Mouse (Mus musculus) lung, postnatal 25 days (tissue): ENCODE measurements around the gene Ppp1r9a.

Source experiments
- DNase-seq: peaks from one replicate; pipeline ENCODE4 v3.0.0; 2022; ENCODE audit warnings: low spot score

Gene Ppp1r9a

GRCm38 (mm10) chr6:4956651-4957050, 53.9 kb downstream of the Ppp1r9a start:
- no peak for DNase-seq

GRCm38 (mm10) chr6:4962197-4962596, 59.5 kb downstream of the Ppp1r9a start:
- no peak for DNase-seq

GRCm38 (mm10) chr6:4963049-4963448, 60.3 kb downstream of the Ppp1r9a start:
- DNase-seq: no peak

- DNase-seq: no peak
Measured at GRCm38 (mm10) chr6:4967236-4967635, 64.5 kb downstream of the Ppp1r9a start.

- DNase-seq: peak; percentile 35
Measured at GRCm38 (mm10) chr6:4971229-4971628, 68.5 kb downstream of the Ppp1r9a start.

- DNase-seq: peak; percentile 24
Measured at GRCm38 (mm10) chr6:4972808-4973207, 70.1 kb downstream of the Ppp1r9a start.

- peak; percentile 72 for DNase-seq
Measured at GRCm38 (mm10) chr6:4973337-4973736, 70.6 kb downstream of the Ppp1r9a start.

- no peak for DNase-seq
Measured at GRCm38 (mm10) chr6:4977515-4977914, 74.8 kb downstream of the Ppp1r9a start.

- peak; percentile 37 for DNase-seq
Measured at GRCm38 (mm10) chr6:4978249-4978648, 75.5 kb downstream of the Ppp1r9a start.

GRCm38 (mm10) chr6:4978897-4979296, 76.2 kb downstream of the Ppp1r9a start:
- no peak for DNase-seq

- DNase-seq: no peak
Measured at GRCm38 (mm10) chr6:4980113-4980512, 77.4 kb downstream of the Ppp1r9a start.

GRCm38 (mm10) chr6:4982686-4983162, 80.0 kb downstream of the Ppp1r9a start:
- DNase-seq: peak; percentile 76

GRCm38 (mm10) chr6:4985668-4986067, 83.0 kb downstream of the Ppp1r9a start:
- DNase-seq: no peak

- peak; percentile 29 for DNase-seq
Measured at GRCm38 (mm10) chr6:4987084-4987483, 84.4 kb downstream of the Ppp1r9a start.

- no peak for DNase-seq
Measured at GRCm38 (mm10) chr6:4988688-4989087, 86.0 kb downstream of the Ppp1r9a start.

GRCm38 (mm10) chr6:4992308-4992707, 89.6 kb downstream of the Ppp1r9a start:
- no peak for DNase-seq

- no peak for DNase-seq
Measured at GRCm38 (mm10) chr6:4993600-4994160, 91.0 kb downstream of the Ppp1r9a start.

- DNase-seq: no peak
Measured at GRCm38 (mm10) chr6:4994161-4994919, 91.6 kb downstream of the Ppp1r9a start.

- no peak for DNase-seq
Measured at GRCm38 (mm10) chr6:4997599-4997998, 94.9 kb downstream of the Ppp1r9a start.

GRCm38 (mm10) chr6:4998929-4999328, 96.2 kb downstream of the Ppp1r9a start:
- no peak for DNase-seq

GRCm38 (mm10) chr6:5000788-5001187, 98.1 kb downstream of the Ppp1r9a start:
- DNase-seq: no peak

GRCm38 (mm10) chr6:5005491-5006275, 103.0 kb downstream of the Ppp1r9a start:
- no peak for DNase-seq
